Mouse (Mus musculus): Measurements from ENCODE around the gene Lgals3. TPM values are rescaled to one million over a fixed set of nuclear protein-coding genes. Genes with fewer than 3 reads are reported as not detected.

Gene Lgals3
- polyA plus RNA-seq, 1 experiment, result 4,976 TPM

DNA sequence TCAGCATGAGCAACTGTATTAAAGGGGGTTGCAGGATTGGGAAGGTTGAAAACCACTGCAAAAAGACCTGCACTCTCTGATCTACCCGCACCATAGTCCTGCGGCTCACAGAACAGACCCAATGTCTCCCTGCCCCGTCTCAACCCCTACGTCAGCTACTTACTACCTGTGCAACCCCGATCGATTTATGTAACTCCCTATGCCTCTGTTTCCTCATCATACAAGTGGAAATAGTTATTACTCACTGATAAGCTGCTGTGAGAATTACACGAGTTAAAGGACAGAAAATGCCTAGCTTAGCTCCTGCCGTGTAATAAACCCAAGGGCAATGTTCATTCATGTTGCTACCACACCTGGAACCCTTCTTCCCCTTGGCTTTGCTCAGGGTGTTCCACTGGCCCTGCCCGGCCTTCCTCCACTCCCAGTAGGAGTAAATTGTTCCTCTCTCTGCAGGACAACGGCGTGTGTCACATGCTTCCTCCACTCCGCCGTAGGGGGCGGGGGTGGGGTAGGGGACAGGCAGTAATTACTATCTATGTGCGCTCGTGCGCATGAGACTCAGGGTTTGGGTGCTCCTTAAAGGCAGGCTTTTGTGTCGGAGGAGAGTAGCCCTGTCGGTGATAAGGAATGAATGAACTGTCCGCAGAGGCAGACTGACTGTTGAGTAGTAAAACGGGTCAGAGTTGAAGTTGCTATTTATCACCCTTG, 2.7 kb upstream of the Lgals3 start:
- peak overlapping the region; percentile 30 for H3K4me3 ChIP-seq (ENCODE audit: insufficient read depth, low read length)
- H3K4me1 ChIP-seq (ENCODE audit: control insufficient read depth, insufficient read depth, low read length), result peaks cover 78% of the 10 kb centered on the region
- H3K27ac ChIP-seq (ENCODE audit: insufficient read depth, low read depth, low read length), result peak overlapping the region; percentile 69
- TF ChIP-seq POLR2A (IDR thresholded peaks at IDR 0.05; ENCODE audit: borderline replicate concordance, low read depth, low read length) (no peak), CTCF (IDR thresholded peaks at IDR 0.05; ENCODE audit: low read depth, low read length) (no peak)

DNA sequence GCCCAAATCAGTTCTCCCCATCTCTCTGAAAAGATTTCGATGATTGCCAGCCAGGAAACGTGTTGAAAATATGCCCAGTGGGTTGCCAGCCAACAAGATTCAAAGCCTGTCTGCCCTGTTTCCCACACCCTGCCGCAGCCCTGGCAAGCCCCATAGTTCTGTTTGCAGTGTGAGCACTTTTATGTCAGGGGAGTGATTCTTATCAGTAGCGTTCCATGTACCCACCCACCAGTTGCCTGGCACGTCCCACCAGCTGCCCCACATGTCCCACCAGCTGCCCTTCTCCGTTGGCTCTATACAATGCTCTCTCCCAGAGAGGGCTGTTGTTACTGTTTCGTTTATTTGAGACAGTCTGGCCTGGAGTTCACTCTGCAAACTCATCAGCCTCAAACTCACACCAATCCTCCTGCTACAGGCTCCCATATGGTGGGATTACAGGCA, 650 bp upstream of the Lgals3 start:
- no peak overlapping the region for H3K4me3 ChIP-seq (ENCODE audit: insufficient read depth, low read length)
- 0 out of 2 replicates have a peak overlapping the region, but pooled peaks have one; percentile 16 for H3K27ac ChIP-seq (ENCODE audit: insufficient read depth, low read depth, low read length)
- peaks cover 79% of the 10 kb centered on the region for H3K4me1 ChIP-seq (ENCODE audit: control insufficient read depth, insufficient read depth, low read length)
- TF ChIP-seq CTCF (IDR thresholded peaks at IDR 0.05; ENCODE audit: low read depth, low read length) (no peak), POLR2A (IDR thresholded peaks at IDR 0.05; ENCODE audit: borderline replicate concordance, low read depth, low read length) (no peak)

GRCm38 (mm10) chr14:47369741-47370140, 2.2 kb downstream of the Lgals3 start:
- no peak for TF ChIP-seq CTCF (IDR thresholded peaks at IDR 0.05; ENCODE audit: low read depth, low read length)
- TF ChIP-seq POLR2A (IDR thresholded peaks at IDR 0.05; ENCODE audit: borderline replicate concordance, low read depth, low read length), result no peak
- Histone ChIP-seq H3K4me1 (ENCODE audit: control insufficient read depth, insufficient read depth, low read length) (peaks cover 72% of the 10 kb centered on the region), H3K4me3 (ENCODE audit: insufficient read depth, low read length) (no peak overlapping the region), H3K27ac (ENCODE audit: insufficient read depth, low read depth, low read length) (no peak overlapping the region)

GRCm38 (mm10) chr14:47370790-47371189, 3.2 kb downstream of the Lgals3 start:
- H3K4me1 ChIP-seq (ENCODE audit: control insufficient read depth, insufficient read depth, low read length), result peaks cover 63% of the 10 kb centered on the region
- H3K4me3 ChIP-seq (ENCODE audit: insufficient read depth, low read length), result no peak overlapping the region
- no peak overlapping the region for H3K27ac ChIP-seq (ENCODE audit: insufficient read depth, low read depth, low read length)
- TF ChIP-seq POLR2A (IDR thresholded peaks at IDR 0.05; ENCODE audit: borderline replicate concordance, low read depth, low read length) (no peak), CTCF (IDR thresholded peaks at IDR 0.05; ENCODE audit: low read depth, low read length) (no peak)

GRCm38 (mm10) chr14:47371689-47372088, 4.1 kb downstream of the Lgals3 start:
- H3K4me1 ChIP-seq (ENCODE audit: control insufficient read depth, insufficient read depth, low read length), result peaks cover 55% of the 10 kb centered on the region
- H3K4me3 ChIP-seq (ENCODE audit: insufficient read depth, low read length), result no peak overlapping the region
- H3K27ac ChIP-seq (ENCODE audit: insufficient read depth, low read depth, low read length), result peak overlapping the region; percentile 71
- TF ChIP-seq CTCF (IDR thresholded peaks at IDR 0.05; ENCODE audit: low read depth, low read length) (no peak), POLR2A (IDR thresholded peaks at IDR 0.05; ENCODE audit: borderline replicate concordance, low read depth, low read length) (no peak)

DNA sequence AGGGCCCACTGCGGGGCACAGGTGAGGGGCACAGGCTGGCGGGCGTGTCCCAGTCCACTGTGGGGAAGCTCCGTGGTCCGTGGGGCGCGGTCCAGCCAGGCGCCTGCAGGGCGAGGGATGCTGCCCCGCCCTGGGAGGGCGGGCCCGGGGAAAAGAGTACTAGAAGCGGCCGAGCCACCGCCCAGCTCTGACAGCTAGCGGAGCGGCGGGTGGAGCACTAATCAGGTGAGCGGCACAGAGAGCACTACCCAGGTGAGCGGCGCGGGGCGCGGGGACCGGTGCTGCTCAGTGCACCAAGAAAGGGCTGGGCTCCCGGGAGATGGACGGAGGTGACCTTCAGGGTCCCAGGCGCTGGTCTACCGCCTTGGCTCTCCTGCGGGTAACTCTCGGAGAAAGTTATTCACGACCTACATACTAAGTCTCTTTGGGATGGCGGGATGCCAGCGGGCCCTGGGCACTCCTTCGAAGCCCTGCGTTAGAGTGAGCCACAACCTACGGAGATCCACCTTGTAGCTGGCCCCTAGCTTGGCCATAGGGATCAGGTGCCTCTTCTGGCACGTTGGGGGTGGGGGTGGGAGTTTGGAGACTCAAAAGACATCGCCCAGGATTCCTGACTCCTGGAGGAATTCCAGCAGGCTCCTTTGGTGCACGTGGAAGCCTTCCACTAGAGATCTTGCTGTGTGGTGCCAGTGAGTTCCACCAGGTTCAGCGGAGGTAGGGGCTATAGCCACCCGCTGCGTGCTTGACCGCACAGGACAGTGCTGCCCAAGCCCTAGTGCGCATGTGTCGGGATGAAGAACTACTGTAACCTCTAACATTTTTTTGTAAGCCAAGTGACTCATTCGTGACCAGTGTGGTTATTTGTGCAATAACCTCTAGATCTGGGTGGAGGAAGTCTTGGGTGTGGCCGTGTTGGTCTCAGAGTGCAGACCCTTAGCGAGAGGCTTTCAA, 6.5 kb downstream of the Lgals3 start:
- Histone ChIP-seq H3K4me1 (ENCODE audit: control insufficient read depth, insufficient read depth, low read length) (peaks cover 48% of the 10 kb centered on the region), H3K27ac (ENCODE audit: insufficient read depth, low read depth, low read length) (peak overlapping the region; percentile 93), H3K4me3 (ENCODE audit: insufficient read depth, low read length) (peak overlapping the region; percentile 81)
- TF ChIP-seq POLR2A (IDR thresholded peaks at IDR 0.05; ENCODE audit: borderline replicate concordance, low read depth, low read length), result no peak
- no peak for TF ChIP-seq CTCF (IDR thresholded peaks at IDR 0.05; ENCODE audit: low read depth, low read length)

DNA sequence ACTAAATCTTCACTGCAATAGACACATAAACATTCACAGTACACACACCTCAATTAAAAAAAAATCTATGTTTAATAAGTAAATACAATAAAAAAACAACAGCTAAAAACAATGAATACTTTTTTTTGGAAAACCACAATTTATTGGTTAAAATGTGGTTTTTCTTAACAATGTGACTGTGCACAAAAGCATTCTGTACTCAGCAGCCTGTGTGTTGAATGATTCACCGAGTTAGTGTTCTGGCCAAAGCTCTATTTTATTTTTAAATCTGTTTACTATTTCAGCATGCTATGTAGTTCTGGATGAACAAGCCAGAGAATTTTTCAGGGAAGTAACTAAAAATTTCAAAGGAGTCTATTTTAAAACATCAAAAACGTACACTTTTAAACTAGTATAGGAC, 9.0 kb downstream of the Lgals3 start:
- TF ChIP-seq POLR2A (IDR thresholded peaks at IDR 0.05; ENCODE audit: borderline replicate concordance, low read depth, low read length) (no peak), CTCF (IDR thresholded peaks at IDR 0.05; ENCODE audit: low read depth, low read length) (no peak)
- H3K4me1 ChIP-seq (ENCODE audit: control insufficient read depth, insufficient read depth, low read length), result peaks cover 41% of the 10 kb centered on the region
- peak overlapping the region; percentile 46 for H3K4me3 ChIP-seq (ENCODE audit: insufficient read depth, low read length)
- peak overlapping the region; percentile 35 for H3K27ac ChIP-seq (ENCODE audit: insufficient read depth, low read depth, low read length)

DNA sequence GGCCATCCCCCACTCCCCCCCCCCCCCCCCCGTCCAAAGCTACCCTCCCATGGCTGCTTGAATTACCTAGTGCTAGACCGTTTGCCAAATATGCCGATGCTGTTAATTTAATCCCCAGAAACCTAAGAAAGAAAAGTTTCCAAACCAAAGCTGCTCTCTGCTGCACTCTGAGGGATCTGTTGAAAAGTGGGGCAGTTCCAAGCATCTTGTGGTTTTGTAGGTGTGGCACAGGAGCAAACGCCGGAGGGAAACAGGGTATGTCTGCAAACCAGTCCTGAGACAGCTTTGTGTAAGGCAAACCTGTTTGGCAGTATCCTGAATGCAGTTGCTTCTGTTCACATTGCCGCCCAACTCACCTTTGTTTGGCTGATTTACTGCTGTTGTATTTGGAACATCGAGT, 10.8 kb downstream of the Lgals3 start:
- Histone ChIP-seq H3K4me1 (ENCODE audit: control insufficient read depth, insufficient read depth, low read length) (peaks cover 25% of the 10 kb centered on the region), H3K4me3 (ENCODE audit: insufficient read depth, low read length) (peak overlapping the region; percentile 14; the same call in 1 of the 2 replicates), H3K27ac (ENCODE audit: insufficient read depth, low read depth, low read length) (peak overlapping the region; percentile 17; the same call in 1 of the 2 replicates)
- TF ChIP-seq CTCF (IDR thresholded peaks at IDR 0.05; ENCODE audit: low read depth, low read length) (no peak), POLR2A (IDR thresholded peaks at IDR 0.05; ENCODE audit: borderline replicate concordance, low read depth, low read length) (no peak)

GRCm38 (mm10) chr14:47383911-47384310, 16.4 kb downstream of the Lgals3 start:
- TF ChIP-seq POLR2A (IDR thresholded peaks at IDR 0.05; ENCODE audit: borderline replicate concordance, low read depth, low read length), result no peak
- TF ChIP-seq CTCF (IDR thresholded peaks at IDR 0.05; ENCODE audit: low read depth, low read length), result no peak
- Histone ChIP-seq H3K27ac (ENCODE audit: insufficient read depth, low read depth, low read length) (no peak overlapping the region), H3K4me3 (ENCODE audit: insufficient read depth, low read length) (no peak overlapping the region), H3K4me1 (ENCODE audit: control insufficient read depth, insufficient read depth, low read length) (peaks cover 12% of the 10 kb centered on the region)

All from bone marrow macrophage, adult 2 months (primary cell).